Mouse (Mus musculus) brain, embryonic 14.5 days (tissue): ENCODE measurements at regions not wholly inside any gene's neighbourhood (a gene's known extent, or its start where the extent isn't known, plus 50 kb on each side); places are given as distances from the start of the nearest gene placed in this dataset.

ENCODE experiments used
- DNase-seq: peaks from one replicate; pipeline ENCODE4 v3.0.0-alpha.2; 2011; ENCODE audit warnings: low read depth
- CTCF ChIP-seq: fragments of 200-500 bp; IDR thresholded peaks from 2 replicates; pipeline ENCODE4 v1.5.1; 2012; ENCODE audit warnings: inconsistent platforms, mild to moderate bottlenecking, moderate library complexity, borderline replicate concordance; ENCODE audit not compliant: insufficient read depth, insufficient read length; ENCODE audit errors: extremely low read depth
- POLR2A ChIP-seq: fragments of 200-500 bp; IDR thresholded peaks from 2 replicates; pipeline ENCODE4 v1.6.1; 2012; ENCODE audit warnings: mild to moderate bottlenecking, inconsistent platforms, borderline replicate concordance; ENCODE audit not compliant: poor library complexity, insufficient read depth, insufficient read length, severe bottlenecking; ENCODE audit errors: extremely low read depth

- TF ChIP-seq CTCF (no peak), POLR2A (no peak)
- DNase-seq = no peak
Measured at GRCm38 (mm10) chr13:5257891-5258660, 603.2 kb upstream of the Klf6 start.

DNA sequence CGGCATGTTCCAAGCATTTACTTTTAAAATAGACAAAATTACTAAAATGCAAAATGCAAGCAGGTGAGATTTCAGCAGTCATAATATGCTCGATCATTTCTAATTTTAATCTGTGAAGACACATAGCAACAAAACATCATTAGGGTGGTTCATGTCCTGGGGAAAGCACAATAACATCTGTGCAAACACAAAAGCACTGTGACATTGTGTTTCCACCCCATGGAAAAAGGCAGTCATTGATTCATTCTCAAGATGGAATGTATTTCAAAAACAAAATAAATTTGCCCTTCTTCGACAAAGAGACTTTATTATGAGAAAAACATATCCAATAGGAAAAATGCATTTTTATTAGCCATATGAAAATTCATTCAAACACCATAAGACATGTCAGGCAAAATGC is 601.5 kb upstream of the Klf6 start:
- DNase-seq = no peak
- TF ChIP-seq CTCF = no peak
- TF ChIP-seq POLR2A = no peak

GRCm38 (mm10) chr13:5272506-5273192 is 588.6 kb upstream of the Klf6 start:
- TF ChIP-seq CTCF (no peak), POLR2A (no peak)
- DNase-seq = no peak

DNA sequence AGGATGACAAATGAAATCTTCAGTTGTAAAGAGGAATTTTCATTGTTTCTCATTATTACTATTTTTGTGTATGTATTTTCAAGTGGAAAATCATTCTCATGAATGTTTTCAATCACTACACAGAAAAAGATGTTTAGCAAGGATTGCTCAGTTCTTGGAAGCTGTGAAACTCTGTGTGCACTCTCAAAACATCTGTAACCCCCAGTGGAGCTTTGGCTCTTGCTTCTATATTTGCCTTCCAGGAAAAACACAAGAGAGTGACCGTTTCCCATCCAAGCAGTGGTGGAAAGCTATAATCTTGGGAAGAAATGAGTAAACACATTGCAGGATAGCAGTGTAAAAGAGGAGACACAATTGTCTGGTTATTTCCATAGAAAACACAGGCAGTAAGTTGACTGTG is 584.7 kb upstream of the Klf6 start:
- peak; percentile 26 for DNase-seq
- no peak for TF ChIP-seq POLR2A
- TF ChIP-seq CTCF = no peak

GRCm38 (mm10) chr13:5289753-5290449 is 571.4 kb upstream of the Klf6 start:
- TF ChIP-seq CTCF (no peak), POLR2A (no peak)
- no peak for DNase-seq

- DNase-seq = peak; percentile 28
- TF ChIP-seq CTCF = no peak
- TF ChIP-seq POLR2A = no peak
Measured at GRCm38 (mm10) chr13:5302141-5302540, 559.1 kb upstream of the Klf6 start.

GRCm38 (mm10) chr13:5306688-5307087 is 554.6 kb upstream of the Klf6 start:
- no peak for DNase-seq

DNA sequence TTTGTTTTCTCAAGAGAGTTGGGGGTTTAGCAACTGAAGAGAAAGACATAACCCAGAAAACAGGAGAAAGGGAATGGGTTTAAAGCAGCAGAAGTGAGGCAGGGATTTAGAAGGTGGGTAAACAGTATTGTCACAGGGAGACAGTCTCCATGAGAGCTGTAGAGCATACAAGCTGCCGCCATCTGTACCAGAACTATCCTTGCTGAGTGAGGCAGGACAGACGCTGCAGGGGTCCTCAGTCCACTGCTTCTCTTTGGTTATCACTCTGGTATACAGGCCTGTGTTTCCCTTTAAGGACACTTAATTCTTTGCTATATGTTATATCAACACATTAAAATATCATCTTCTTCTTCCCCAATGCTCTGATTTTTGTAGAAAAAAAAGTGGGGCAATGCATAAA is 548.0 kb upstream of the Klf6 start:
- TF ChIP-seq POLR2A = no peak
- TF ChIP-seq CTCF = no peak
- DNase-seq = no peak

More at GRCm38 (mm10) chr13:5306688-5307087, 554.6 kb upstream of the Klf6 start:
- TF ChIP-seq CTCF (no peak), POLR2A (no peak)

DNA sequence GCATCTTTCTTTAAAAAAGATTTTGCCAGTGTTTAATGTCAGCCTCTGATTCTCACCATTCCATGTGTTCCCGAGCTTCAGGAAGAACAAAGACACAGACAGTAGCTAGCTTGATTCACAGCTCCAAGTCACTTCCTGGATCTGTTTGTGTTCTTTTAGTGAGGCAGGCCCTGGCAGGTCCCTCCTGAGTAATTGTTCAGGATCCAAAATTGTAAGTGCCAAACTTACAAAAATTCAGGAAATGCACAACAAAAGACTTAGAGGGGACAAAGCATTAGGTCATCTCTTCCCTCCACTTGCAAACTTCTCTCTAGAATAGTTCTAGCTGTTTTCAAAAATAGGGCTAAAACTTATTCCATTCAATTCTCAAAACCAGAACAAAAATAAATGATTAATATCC is 546.3 kb upstream of the Klf6 start:
- no peak for DNase-seq
- TF ChIP-seq POLR2A (no peak), CTCF (no peak)

DNA sequence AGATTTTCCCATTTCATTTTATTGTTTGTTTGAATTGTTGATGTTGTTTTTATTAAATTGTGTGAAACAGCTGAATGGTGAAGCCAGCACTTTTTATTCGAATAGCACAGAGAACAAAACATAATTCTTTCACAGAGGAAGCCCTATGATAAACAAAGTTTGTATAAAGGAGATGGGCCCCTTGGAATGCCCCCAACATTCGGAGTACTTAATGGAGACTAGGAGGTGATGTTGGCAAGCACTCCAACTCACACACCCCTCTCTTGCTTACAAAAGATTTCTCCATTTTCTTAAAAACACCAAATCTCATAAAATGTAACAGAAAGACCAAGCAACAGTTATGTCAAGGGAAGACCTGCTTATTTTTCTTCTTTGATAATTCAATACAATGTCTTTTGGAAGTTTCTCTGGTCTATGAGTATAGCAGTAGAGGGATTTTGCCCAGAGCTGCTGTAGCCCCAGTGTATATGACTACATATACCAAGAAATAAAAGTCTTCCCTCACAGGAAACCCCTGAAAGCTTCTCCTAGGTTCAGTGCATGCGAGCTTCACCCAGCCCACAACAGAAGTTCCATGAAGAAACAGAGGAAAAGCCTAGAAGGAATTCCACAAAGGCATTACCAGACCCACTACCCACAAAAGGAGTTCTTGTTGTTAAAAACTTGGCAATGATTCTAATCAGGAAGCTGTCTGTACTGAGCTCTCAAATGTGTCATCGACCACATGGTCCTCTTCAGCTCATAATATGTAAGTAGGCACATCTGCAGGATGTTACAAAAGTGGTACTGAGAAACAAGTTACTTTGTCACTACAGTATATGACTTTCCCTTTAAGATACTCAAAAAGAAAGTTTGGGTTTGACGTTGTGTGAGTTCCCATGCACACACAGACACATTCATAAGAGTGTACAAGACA is 543.1 kb upstream of the Klf6 start:
- no peak for TF ChIP-seq CTCF
- TF ChIP-seq POLR2A = no peak
- DNase-seq = no peak
